Mouse (Mus musculus) ES-E14 (cell line): ENCODE measurements around the gene Oaz3. TPM values are rescaled to one million over a fixed set of nuclear protein-coding genes. Genes with fewer than 3 reads are reported as not detected.

Source experiments
- DNase-seq: peaks from one replicate; pipeline ENCODE4 v3.0.0-alpha.2; 2013; ENCODE audit warnings: low read depth, low spot score
- H3K27ac ChIP-seq: 2 replicates; pipeline ENCODE4 v1.5.1; 2012; ENCODE audit warnings: low read depth, mild to moderate bottlenecking, low read length, moderate library complexity, mixed read lengths; ENCODE audit not compliant: poor library complexity, insufficient read depth, severe bottlenecking
- H3K36me3 ChIP-seq: 2 replicates; pipeline ENCODE4 v1.6.1; 2012; ENCODE audit warnings: mild to moderate bottlenecking, low read length, moderate library complexity, mixed read lengths; ENCODE audit not compliant: control insufficient read depth, poor library complexity, insufficient read depth, severe bottlenecking
- H3K4me1 ChIP-seq, 2 experiments: fragments of 150-350 bp in 1 of 2; sonication (generic) in 1 of 2; 2 replicates each; pipeline ENCODE4 v1.6.1; 2012; ENCODE audit warnings: low read length in 2 of 2, mild to moderate bottlenecking in 1 of 2, mixed read lengths in 1 of 2; ENCODE audit not compliant: control insufficient read depth in 2 of 2, insufficient read depth in 2 of 2, poor library complexity in 1 of 2
- H3K4me3 ChIP-seq, 2 experiments: fragments of 150-350 bp in 1 of 2; sonication (generic) in 1 of 2; 2 replicates each; pipeline ENCODE4 v1.5.1; 2012; ENCODE audit warnings: low read length in 2 of 2, low read depth in 1 of 2, mild to moderate bottlenecking in 1 of 2, mixed read lengths in 1 of 2; ENCODE audit not compliant: insufficient read depth in 1 of 2, poor library complexity in 1 of 2, severe bottlenecking in 1 of 2
- H3K9ac ChIP-seq: 2 replicates; pipeline ENCODE4 v1.6.1; 2012; ENCODE audit warnings: low read depth, mild to moderate bottlenecking, low read length, mixed read lengths; ENCODE audit not compliant: poor library complexity, insufficient read depth, severe bottlenecking
- H3K9me3 ChIP-seq: fragments of 150-350 bp; sonication (generic); 2 replicates; pipeline ENCODE4 v1.6.1; 2012; ENCODE audit warnings: low read depth, mild to moderate bottlenecking, low read length; ENCODE audit not compliant: control insufficient read depth, insufficient read depth
- CHD2 ChIP-seq: IDR thresholded peaks from 2 replicates; pipeline ENCODE4 v1.6.1; 2014; ENCODE audit warnings: mild to moderate bottlenecking, low read depth, low read length, inconsistent platforms
- HCFC1 ChIP-seq: IDR thresholded peaks from 2 replicates; pipeline ENCODE4 v1.6.1; 2012; ENCODE audit warnings: low read length, inconsistent platforms, borderline replicate concordance; ENCODE audit not compliant: insufficient read depth
- MAFK ChIP-seq: IDR thresholded peaks from 2 replicates; pipeline ENCODE4 v1.6.1; 2014; ENCODE audit warnings: mild to moderate bottlenecking, low read depth, low read length, inconsistent platforms; ENCODE audit not compliant: insufficient read depth
- ZC3H11A ChIP-seq: IDR thresholded peaks from 2 replicates; pipeline ENCODE4 v1.6.1; 2012; ENCODE audit warnings: low read depth, mild to moderate bottlenecking, inconsistent platforms, low read length, borderline replicate concordance
- ZNF384 ChIP-seq: IDR thresholded peaks from 2 replicates; pipeline ENCODE4 v1.6.1; 2012; ENCODE audit warnings: low read depth, low read length, inconsistent platforms
- in situ Hi-C, 2 experiments: fragments of 600-800 bp; cut with MboI; formaldehyde crosslinking; loops; one replicate each; pipeline ENCODE4 v1.15.1; 2025; ENCODE audit warnings: low sequenced_read_pairs in 2 of 2, inconsistent platforms in 1 of 2; ENCODE audit not compliant: unreplicated experiment in 2 of 2
- total RNA-seq: library from RNA; depleted of rRNA; stranded (reverse); fragments of 300-350 nt; gene quantifications from 2 replicates; pipeline ENCODE4 v1.2.3, GENCODE M21; 2012

Oaz3 gene
- total RNA-seq, 1 experiment: 0.36 TPM

DNA sequence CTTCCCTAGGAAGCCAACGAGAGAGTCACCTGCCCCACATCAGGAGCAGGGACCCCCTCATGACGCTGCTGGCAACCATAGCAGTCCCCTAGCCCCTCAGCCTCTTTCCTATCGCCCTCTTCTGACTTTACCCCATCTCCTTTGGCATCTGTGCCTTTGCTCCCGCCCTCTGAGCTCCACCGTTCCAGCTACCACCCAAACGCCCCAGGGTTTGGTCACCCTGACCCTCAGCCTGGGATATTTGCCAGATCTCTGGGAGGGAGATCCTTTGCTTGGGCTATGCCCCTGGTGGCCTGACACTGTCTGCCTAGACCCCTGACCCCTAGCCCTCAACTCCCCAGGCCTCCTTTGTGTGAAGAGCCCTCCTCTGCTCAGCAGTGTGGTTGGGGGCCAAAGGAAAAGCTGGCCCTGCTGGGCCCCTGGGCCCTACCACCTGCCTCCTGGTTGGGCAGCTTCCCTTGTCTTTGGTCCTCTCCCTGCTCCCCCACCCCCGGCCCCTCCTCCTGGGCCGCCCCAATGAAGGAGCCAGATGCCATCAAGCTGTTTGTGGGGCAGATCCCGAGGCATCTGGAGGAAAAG lies 35.0 kb upstream of the Oaz3 start:
- in situ Hi-C loops: no loop called here
- DNase-seq: no peak
- TF ChIP-seq ZNF384 (no peak), ZC3H11A (no peak), MAFK (no peak), CHD2 (no peak), HCFC1 (no peak)
- H3K27ac ChIP-seq: no peak overlapping the region
- no peaks in the 10 kb centered on the region for H3K36me3 ChIP-seq
- H3K9me3 ChIP-seq: no peaks in the 10 kb centered on the region
- no peak overlapping the region for H3K4me3 ChIP-seq
- peaks cover 2 to 11% of the 10 kb centered on the region in 2 experiments; a peak in 1 of 4 replicates for H3K4me1 ChIP-seq
- H3K9ac ChIP-seq: no peak overlapping the region

DNA sequence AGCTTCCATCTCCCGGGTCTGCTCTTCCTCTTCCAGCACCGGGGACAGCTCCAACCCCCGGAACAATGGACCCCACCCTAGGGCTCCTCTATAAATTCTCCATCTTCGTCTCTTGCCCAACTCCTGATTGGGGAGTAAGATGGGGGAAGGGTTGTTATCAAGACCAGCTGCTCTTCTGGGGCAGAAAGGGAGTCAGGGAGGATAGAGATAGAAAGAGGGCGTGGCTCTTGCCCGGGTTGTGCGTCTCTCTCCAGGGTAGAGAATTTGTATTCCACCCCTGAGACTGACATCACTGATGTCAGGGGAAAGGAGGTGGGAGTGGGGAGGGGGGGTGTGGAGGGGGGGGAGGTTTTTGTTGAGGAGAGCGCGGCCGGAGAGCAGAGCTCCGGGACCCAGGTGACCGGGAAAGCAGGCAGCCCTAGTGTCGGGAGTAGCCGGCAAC lies 34.3 kb upstream of the Oaz3 start, which contains the start of gene Celf3:
Gene Celf3, plus strand, starts transcription at position 315 of the 442 bp plus-strand sequence.
- no peak for DNase-seq
- Histone ChIP-seq H3K4me1 (peaks cover 2 to 11% of the 10 kb centered on the region in 2 experiments; a peak in 1 of 4 replicates), H3K27ac (no peak within 1 kb of the TSS; the same call in 1 of the 2 replicates), H3K9me3 (no peaks in the 10 kb centered on the region), H3K9ac (no peak within 1 kb of the TSS), H3K36me3 (no peaks in the 10 kb centered on the region), H3K4me3 (peak within 1 kb of the TSS in 1 of 2 experiments; percentile 29; a peak in 1 of 4 replicates)
- in situ Hi-C loops: no loop called here
- TF ChIP-seq HCFC1 (no peak), CHD2 (no peak), ZNF384 (no peak), MAFK (no peak), ZC3H11A (no peak)

DNA sequence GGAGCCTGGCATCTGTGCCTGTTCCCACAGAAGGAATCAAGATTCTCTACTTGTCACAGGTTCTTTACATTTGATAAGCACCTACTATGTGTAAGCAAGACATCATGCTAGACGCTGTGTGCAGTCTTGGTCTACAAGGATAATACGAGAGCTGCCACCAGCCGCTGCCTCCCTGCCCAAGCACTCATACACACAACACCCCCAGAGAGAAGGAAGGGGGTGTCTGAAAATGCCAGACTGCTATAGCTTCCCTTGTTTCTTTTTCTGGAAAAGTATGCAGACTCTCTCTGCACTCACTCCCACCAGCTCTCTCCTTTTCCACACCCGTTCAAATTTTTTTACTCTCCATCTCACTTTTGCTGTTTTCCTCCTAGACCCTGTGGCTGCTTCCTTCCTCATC lies 33.7 kb upstream of the Oaz3 start:
- no peak for DNase-seq
- in situ Hi-C loops: no loop called here
- Histone ChIP-seq H3K9me3 (no peaks in the 10 kb centered on the region), H3K27ac (no peak overlapping the region), H3K36me3 (no peaks in the 10 kb centered on the region), H3K4me3 (no peak overlapping the region), H3K4me1 (peaks cover 2 to 11% of the 10 kb centered on the region in 2 experiments; a peak in 1 of 4 replicates), H3K9ac (no peak overlapping the region)
- TF ChIP-seq HCFC1: no peak
- TF ChIP-seq ZC3H11A: no peak
- TF ChIP-seq MAFK: no peak
- no peak for TF ChIP-seq ZNF384
- TF ChIP-seq CHD2: no peak

DNA sequence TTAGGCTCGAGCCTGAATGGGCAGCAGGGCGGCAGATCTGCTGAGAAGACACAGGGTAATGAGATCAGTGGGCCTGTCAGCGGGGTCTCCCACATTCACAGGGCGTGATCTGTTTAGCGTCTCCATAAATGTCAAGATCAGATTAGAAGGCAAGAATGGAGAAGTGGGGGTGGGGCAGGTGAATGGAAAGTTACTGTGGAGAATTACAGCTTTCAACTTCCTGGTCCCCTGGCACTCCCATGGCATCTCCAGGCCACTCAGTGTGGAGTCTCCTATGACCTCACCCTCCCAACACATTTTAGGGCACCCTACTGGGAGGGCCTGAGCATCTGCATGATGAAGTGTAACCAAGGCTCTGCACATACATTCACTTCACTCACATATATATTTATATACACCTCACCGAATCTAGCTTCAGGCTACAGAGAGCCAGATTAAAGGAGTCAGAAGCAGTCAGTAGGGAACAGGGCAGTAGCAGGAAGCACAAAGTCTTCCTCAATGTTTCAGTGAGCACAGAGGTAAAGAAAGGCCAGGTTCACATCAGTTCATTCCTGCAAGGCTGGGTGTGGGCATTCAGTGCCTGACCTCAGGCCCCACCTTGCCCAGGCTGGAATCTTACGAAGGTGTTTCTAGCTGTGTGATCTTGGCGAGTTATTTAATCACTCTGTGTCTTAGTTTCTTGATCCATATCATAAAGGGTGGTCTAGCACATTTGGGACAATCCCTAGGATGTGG lies 32.8 kb upstream of the Oaz3 start:
- H3K9me3 ChIP-seq: no peaks in the 10 kb centered on the region
- H3K4me1 ChIP-seq: peaks cover 2 to 11% of the 10 kb centered on the region in 2 experiments; a peak in 1 of 4 replicates
- DNase-seq: no peak
- no peak overlapping the region for H3K27ac ChIP-seq
- in situ Hi-C loops: no loop called here
- no peaks in the 10 kb centered on the region for H3K36me3 ChIP-seq
- TF ChIP-seq CHD2: no peak
- no peak overlapping the region for H3K9ac ChIP-seq
- H3K4me3 ChIP-seq: no peak overlapping the region

DNA sequence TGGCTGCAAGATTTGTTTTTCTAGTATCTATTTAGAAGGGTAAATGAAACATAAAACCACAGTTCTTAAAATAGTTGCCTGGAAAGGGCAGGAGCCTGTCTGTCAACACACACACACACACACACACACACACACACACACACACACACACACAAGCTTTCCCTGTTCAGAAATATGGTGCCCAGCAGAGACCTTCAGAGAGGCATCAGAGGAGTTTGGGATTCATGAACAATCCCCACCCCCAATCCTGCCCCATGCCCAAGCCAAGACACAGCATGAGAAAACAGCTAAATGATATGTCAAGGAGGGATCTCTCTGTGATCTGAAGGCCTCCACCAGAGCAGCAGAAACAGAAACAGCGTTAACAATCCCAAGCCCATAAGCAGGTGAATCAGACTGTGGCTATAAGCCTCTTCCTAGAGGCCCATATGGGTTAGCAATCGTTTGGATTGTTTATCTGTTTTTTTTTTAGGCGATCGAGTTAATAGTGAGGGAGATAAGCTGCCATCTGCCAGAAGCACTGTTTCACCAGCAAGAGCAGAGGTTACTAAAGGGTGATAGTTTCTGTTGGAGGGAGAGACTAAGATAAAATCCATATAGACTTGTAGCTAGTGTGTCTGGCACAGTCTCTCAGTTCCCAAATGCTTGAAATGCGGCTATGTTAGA lies 30.0 kb upstream of the Oaz3 start:
- in situ Hi-C loops: no loop called here

More for the DNA sequence above, 30.0 kb upstream of the Oaz3 start:
- TF ChIP-seq ZC3H11A (no peak), ZNF384 (no peak), HCFC1 (no peak), CHD2 (no peak), MAFK (no peak)
- no peaks in the 10 kb centered on the region for H3K9me3 ChIP-seq
- H3K36me3 ChIP-seq: no peaks in the 10 kb centered on the region
- peaks cover 0 to 7% of the 10 kb centered on the region in 2 experiments; a peak in 1 of 4 replicates for H3K4me1 ChIP-seq
- H3K4me3 ChIP-seq: no peak overlapping the region
- H3K9ac ChIP-seq: no peak overlapping the region
- H3K27ac ChIP-seq: no peak overlapping the region
- no peak for DNase-seq
